18 mouse cellular contexts compared by ENCODE assay signal in genomic region chr3:86451211-86451610, GRCm38 (mm10).
A peak's percentile ranks its signal among the peaks of the same experiment; 100 is the strongest.
DNase-seq lines count a peak whose midpoint lies in the region; ATAC-seq and TF ChIP-seq lines count a peak whose summit lies in the region.
"Had no signal": no experiment of that assay in that cellular context is flagged by ENCODE, and none has a peak within 500 bp of the region (broad histone marks: within the 10 kb centered on the region; RNA-seq: fewer than 3 reads in every experiment).

No protein-coding gene starts in this region.

- H3K27ac ChIP-seq in kidney, adult 2 months (ENCODE audit: insufficient read depth, low read depth, low read length) = no peak overlapping the region
- no peak overlapping the region for H3K27ac ChIP-seq in midbrain, embryonic 14.5 days (replicated peaks; ENCODE audit: low read depth, low read length)
- H3K27ac ChIP-seq: embryonic facial prominence, embryonic 10.5 days; left cerebral cortex, adult 2 months; limb, embryonic 13.5 days had no signal

- TF ChIP-seq POLR2A in kidney, adult 2 months (IDR thresholded peaks at IDR 0.05; ENCODE audit: low read depth, low read length) = no peak

- H3K27me3 ChIP-seq in kidney, adult 2 months (replicated peaks; ENCODE audit: control insufficient read depth, insufficient read depth, low read length) = no peaks in the 10 kb centered on the region
- H3K27me3 ChIP-seq in midbrain, embryonic 14.5 days (ENCODE audit: control insufficient read depth, insufficient read depth, low read length) = no peaks in the 10 kb centered on the region
- H3K27me3 ChIP-seq: limb, embryonic 13.5 days; Patski had no signal

- no peak overlapping the region for H3K4me2 ChIP-seq in midbrain, embryonic 14.5 days (ENCODE audit: low read length)
- H3K4me2 ChIP-seq: limb, embryonic 13.5 days had no signal

- H3K9me3 ChIP-seq in midbrain, embryonic 14.5 days (ENCODE audit: control insufficient read depth, low read length) = no peaks in the 10 kb centered on the region
- H3K9me3 ChIP-seq: embryonic facial prominence, embryonic 10.5 days; limb, embryonic 13.5 days had no signal

- no peaks in the 10 kb centered on the region for H3K36me3 ChIP-seq in kidney, adult 2 months (ENCODE audit: control insufficient read depth, insufficient read depth, low read length)
- H3K36me3 ChIP-seq in midbrain, embryonic 14.5 days (ENCODE audit: control insufficient read depth, insufficient read depth, low read length) = no peaks in the 10 kb centered on the region
- H3K36me3 ChIP-seq: embryonic facial prominence, embryonic 10.5 days; limb, embryonic 13.5 days had no signal

- H3K4me3 ChIP-seq in kidney, adult 2 months (ENCODE audit: insufficient read depth, low read depth, low read length) = no peak overlapping the region
- H3K4me3 ChIP-seq in midbrain, embryonic 14.5 days (replicated peaks; ENCODE audit: low read depth, low read length) = no peak overlapping the region
- H3K4me3 ChIP-seq: embryonic facial prominence, embryonic 10.5 days; erythroblast, embryonic 14.5 days; left cerebral cortex, adult 2 months; limb, embryonic 13.5 days had no signal

- whole genome bisulfite sequencing in kidney, adult 2 months = 91% methylated on average over 2 of the region's 2 CpGs
- WGBS in midbrain, embryonic 14.5 days = 97% methylated on average over 2 of the region's 2 CpGs

- no peak for TF ChIP-seq CTCF in kidney, adult 2 months (conservative IDR thresholded peaks at IDR 0.05; ENCODE audit: insufficient read depth, insufficient read length, low read depth, low read length)

- no peak for ATAC-seq in midbrain, embryonic 14.5 days (ENCODE audit: low FRiP score, low TSS enrichment)
- ATAC-seq in megakaryocyte progenitor cell, adult 5-6 weeks (replicated peaks; ENCODE audit: poor library complexity) = no peak
- ATAC-seq: forebrain, embryonic 16.5 days; intestine, postnatal 0 days; liver, postnatal 0 days; Patski had no signal

- no peak overlapping the region for H3K9ac ChIP-seq in midbrain, embryonic 14.5 days (replicated peaks; ENCODE audit: low read length)
- H3K9ac ChIP-seq: limb, embryonic 13.5 days; liver, postnatal 0 days had no signal

- H3K4me1 ChIP-seq in kidney, adult 2 months (ENCODE audit: control insufficient read depth, insufficient read depth, low read length) = no peaks in the 10 kb centered on the region
- peaks cover 10% of the 10 kb centered on the region for H3K4me1 ChIP-seq in midbrain, embryonic 14.5 days (ENCODE audit: control insufficient read depth, insufficient read depth, low read length)

- DNase-seq in adrenal gland, adult 2 months = peak; percentile 17
- no peak for DNase-seq in adrenal gland, adult 18-20 months (ENCODE audit: low spot score in 2 of 2)
- DNase-seq in kidney, adult 2 months = peak; percentile 42
- no peak for DNase-seq in kidney, postnatal 10 days
- peak; percentile 48 for DNase-seq in adipocyte (ENCODE audit: low spot score)
- DNase-seq in lung, postnatal 36 days = peak; percentile 72
- no peak for DNase-seq in midbrain, embryonic 14.5 days
- DNase-seq: cerebellum, postnatal 36 days; liver, postnatal 0 days; spleen, adult 18-20 months had no signal

Comparison
In these comparisons a context has a peak if more than half of its experiments do, and no peak if none do; other contexts are left out.
1. DNase-seq: peak in adrenal gland, adult 2 months (single experiment), kidney, adult 2 months (single experiment), adipocyte (single experiment) and lung, postnatal 36 days (single experiment); none in adrenal gland, adult 18-20 months (0 of 2), kidney, postnatal 10 days (single experiment) and midbrain, embryonic 14.5 days (single experiment).